Mouse (Mus musculus) liver, embryonic 14.5 days (tissue): ENCODE results near the gene Vmn1r195. TPM values are rescaled to one million over a fixed set of nuclear protein-coding genes. Genes with fewer than 3 reads are reported as not detected.
"Not testable (repeated sequence)": the region's sequence is repeated elsewhere in the genome, so short reads cannot be mapped to it uniquely, and the experiment has no call there.

Experiments used
- ATAC-seq: fragments of 200-750 bp; cut with Nextera tagmentation; 2 replicates; pipeline ENCODE4 v1.8.0; 2017; ENCODE audit warnings: moderate number of reproducible peaks, mild to moderate bottlenecking, moderate library complexity; ENCODE audit not compliant: insufficient read depth
- DNase-seq, 3 experiments: peaks; one replicate each; pipeline ENCODE4 v3.0.0-alpha.2; 2012 to 2013; ENCODE audit warnings: low read depth in 3 of 3, low spot score in 3 of 3
- H3K27ac ChIP-seq: fragments of 300-500 bp; sonication (generic); 2 replicates; pipeline ENCODE4 v1.5.1; 2014; ENCODE audit warnings: moderate library complexity, mild to moderate bottlenecking, control low read depth, inconsistent platforms
- H3K27me3 ChIP-seq: fragments of 300-500 bp; sonication (generic); 2 replicates; pipeline ENCODE4 v1.6.1; 2014; ENCODE audit warnings: mild to moderate bottlenecking, low read length, moderate library complexity; ENCODE audit not compliant: control insufficient read depth, insufficient read depth
- H3K36me3 ChIP-seq: fragments of 300-500 bp; sonication (generic); replicated peaks from 2 replicates; pipeline ENCODE4 v1.6.1; 2014; ENCODE audit warnings: low read depth; ENCODE audit not compliant: control insufficient read depth, insufficient read depth
- H3K4me1 ChIP-seq, 2 experiments: fragments of 200-500 bp in 1 of 2; fragments of 300-500 bp in 1 of 2; sonication (generic) in 1 of 2; replicated peaks; 2 replicates each; pipeline ENCODE4 v1.6.1; 2012 to 2014; ENCODE audit warnings: antibody characterized with exemption in 1 of 2, inconsistent platforms in 1 of 2, low read length in 1 of 2; ENCODE audit not compliant: control insufficient read depth in 2 of 2, insufficient read depth in 2 of 2
- H3K4me2 ChIP-seq: fragments of 300-500 bp; sonication (generic); 2 replicates; pipeline ENCODE4 v1.6.1; 2014; ENCODE audit warnings: low read depth, mild to moderate bottlenecking, control low read depth, moderate library complexity
- H3K4me3 ChIP-seq, 2 experiments: fragments of 200-500 bp in 1 of 2; fragments of 300-500 bp in 1 of 2; sonication (generic) in 1 of 2; 2 replicates each; pipeline ENCODE4 v1.5.1; 2012 to 2014; ENCODE audit warnings: low read depth in 2 of 2, low read length in 2 of 2, mild to moderate bottlenecking in 2 of 2, control low read depth in 1 of 2, inconsistent platforms in 1 of 2, moderate library complexity in 1 of 2; ENCODE audit not compliant: insufficient read depth in 1 of 2
- H3K9ac ChIP-seq: fragments of 300-500 bp; sonication (generic); replicated peaks from 2 replicates; pipeline ENCODE4 v1.6.1; 2014; ENCODE audit warnings: mild to moderate bottlenecking, control low read depth, moderate library complexity
- H3K9me3 ChIP-seq: fragments of 300-500 bp; sonication (generic); 2 replicates; pipeline ENCODE4 v1.6.1; 2016; ENCODE audit warnings: low read length, mixed read lengths; ENCODE audit not compliant: control insufficient read depth
- CTCF ChIP-seq: IDR thresholded peaks from 2 replicates; pipeline ENCODE4 v1.5.1; 2016; ENCODE audit warnings: antibody characterized with exemption, low read depth, control low read depth
- EP300 ChIP-seq: IDR thresholded peaks from 2 replicates; pipeline ENCODE4 v1.6.1; 2016; ENCODE audit warnings: antibody characterized with exemption, low read depth
- WGBS: fragments of 180-500 bp; shearing (Covaris S2); extraction: QIAGEN DNeasy Blood & Tissue Kit; methylation state at CpG from one replicate; pipeline ENCODE4 v1.1.7; 2014; ENCODE audit not compliant: insufficient replicate concordance; 5-methylcytosine and 5-hydroxymethylcytosine counted together
- polyA plus RNA-seq, 2 experiments: library from polyadenylated mRNA; depleted of rRNA in 1 of 2; stranded (reverse) in 1 of 2; unstranded in 1 of 2; fragments of >200 nt; fragmentation: Nextera tagmentation in 1 of 2; extraction: Ambion mirVana in 1 of 2; gene quantifications; 2 replicates each; pipeline versions ENCODE4 v1.2.1 to v1.2.3; 2012 to 2014

Vmn1r195 gene
- polyA plus RNA-seq (2012; rRNA removed) (not detected in 2 replicates), polyA plus RNA-seq (2014; fragmentation: Nextera tagmentation; extraction: Ambion mirVana) (not detected in 2 replicates)

DNA sequence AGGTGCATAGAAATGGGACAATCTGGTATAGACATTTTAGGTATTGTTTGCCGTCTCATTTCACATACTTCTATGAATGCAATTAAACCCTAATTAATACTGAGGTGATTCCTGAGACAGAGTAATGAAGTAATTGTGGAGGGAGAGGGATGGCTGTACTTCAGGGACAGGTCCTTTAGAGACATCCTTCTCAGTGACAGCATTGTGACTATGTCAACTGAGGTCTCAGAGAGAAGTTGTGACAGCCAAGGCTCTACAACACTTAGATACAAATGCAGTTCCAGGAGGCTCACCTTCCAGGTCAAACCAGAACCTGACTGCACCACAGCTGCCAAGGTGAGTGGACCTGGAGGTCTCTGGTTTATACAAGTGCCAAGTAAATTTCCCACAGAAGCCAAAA lies at the start of gene Vmn1r195:
Gene Vmn1r195 (plus strand): TSS at position 301 of the 400 bp plus-strand sequence.
- not testable (repeated sequence) for H3K36me3 ChIP-seq, H3K9ac ChIP-seq, H3K27ac ChIP-seq, H3K9me3 ChIP-seq, DNase-seq, H3K4me2 ChIP-seq, H3K27me3 ChIP-seq, H3K4me1 ChIP-seq, ATAC-seq, H3K4me3 ChIP-seq
- WGBS: 71% methylated on average over 1 of the region's 1 CpGs

DNA sequence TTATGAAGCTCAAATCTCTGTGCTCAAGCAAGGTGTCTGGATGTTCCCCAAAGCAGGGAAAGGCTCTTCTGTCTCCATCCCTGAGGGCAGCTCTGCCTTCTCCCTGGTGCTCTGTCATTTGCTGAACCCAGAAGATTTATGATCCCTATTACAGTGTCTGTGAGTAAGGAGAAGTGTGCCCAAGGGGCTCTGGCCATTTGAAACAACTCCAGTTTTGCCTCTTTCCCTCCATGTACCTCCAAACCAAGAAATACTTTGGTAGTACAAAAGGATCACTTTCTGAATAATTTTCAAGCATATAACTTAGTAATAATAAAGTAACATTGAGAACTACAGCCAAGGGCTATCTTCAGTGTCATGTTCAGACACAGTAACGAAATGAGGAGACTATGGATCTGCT lies 47.3 kb upstream of the Vmn1r195 start, which contains the start of gene Vmn1r193:
Gene Vmn1r193 (minus strand): TSS at position 101 of the 400 bp plus-strand sequence.
- H3K9ac ChIP-seq, H3K4me3 ChIP-seq: not testable (repeated sequence)
- 29% methylated on average over 1 of the region's 1 CpGs for WGBS

DNA sequence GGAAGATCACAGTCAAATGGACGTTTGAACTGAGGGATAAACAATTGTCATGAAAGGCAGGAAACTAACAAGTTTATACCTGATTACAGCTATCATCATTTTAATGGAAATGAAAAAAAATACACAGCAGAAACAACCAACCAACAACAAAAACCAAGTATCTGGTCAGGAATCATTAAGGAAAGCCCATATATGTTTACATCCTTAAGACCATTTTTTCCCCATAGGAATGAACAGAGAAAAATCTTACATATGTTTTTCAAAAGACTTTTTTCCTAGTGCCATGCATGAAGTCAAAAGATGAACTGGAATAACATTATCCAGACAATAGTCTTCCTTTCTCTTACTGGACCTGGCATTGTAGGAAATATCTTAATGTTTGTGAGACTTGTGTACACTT lies 26.4 kb upstream of the Vmn1r195 start, which contains the start of gene Vmn1r194:
Gene Vmn1r194 (plus strand): TSS at position 301 of the 400 bp plus-strand sequence.
- Histone ChIP-seq H3K27me3 (no peaks in the 10 kb centered on the region), H3K9me3 (no peaks in the 10 kb centered on the region), H3K36me3 (no peaks in the 10 kb centered on the region), H3K4me2 (no peak within 1 kb of the TSS), H3K4me1 (no peaks in the 10 kb centered on the region), H3K9ac (no peak within 1 kb of the TSS), H3K4me3 (no peak within 1 kb of the TSS), H3K27ac (no peak within 1 kb of the TSS)
- WGBS: 12% methylated on average over 1 of the region's 1 CpGs
- no peak for TF ChIP-seq EP300
- TF ChIP-seq CTCF: no peak
- DNase-seq: no peak
- no peak for ATAC-seq

More for the DNA sequence above, 47.3 kb upstream of the Vmn1r195 start, which contains the start of gene Vmn1r193:
- not testable (repeated sequence) for H3K36me3 ChIP-seq, H3K4me1 ChIP-seq, H3K27me3 ChIP-seq, ATAC-seq, H3K9me3 ChIP-seq, H3K27ac ChIP-seq, H3K4me2 ChIP-seq, DNase-seq

DNA sequence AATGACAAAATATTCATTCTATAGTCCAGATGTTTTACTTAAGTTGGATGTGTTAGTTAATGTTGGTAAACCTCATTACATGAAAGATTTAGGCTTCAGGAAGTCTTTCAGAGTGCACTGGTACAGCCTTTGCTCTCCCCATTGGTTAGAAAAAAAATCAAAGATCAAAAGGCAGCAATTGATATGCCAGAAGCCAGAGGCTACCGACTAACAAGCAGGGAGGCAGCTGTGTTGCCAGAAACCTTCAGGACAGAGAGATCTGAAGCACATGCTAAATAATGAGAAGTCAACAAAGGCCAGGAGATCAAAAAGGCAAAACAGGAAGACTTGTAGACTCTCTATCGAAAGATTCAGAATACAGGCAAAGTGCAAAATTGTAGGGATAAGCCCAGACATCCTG lies 1.4 kb downstream of the Vmn1r195 start:
- 27% methylated on average over 2 of the region's 2 CpGs for WGBS
- ATAC-seq: no peak
- Histone ChIP-seq H3K27ac (no peak overlapping the region), H3K9ac (no peak overlapping the region), H3K4me1 (no peaks in the 10 kb centered on the region), H3K4me3 (no peak overlapping the region), H3K36me3 (no peaks in the 10 kb centered on the region), H3K4me2 (no peak overlapping the region), H3K27me3 (no peaks in the 10 kb centered on the region), H3K9me3 (no peaks in the 10 kb centered on the region)
- no peak for TF ChIP-seq CTCF
- no peak for DNase-seq

DNA sequence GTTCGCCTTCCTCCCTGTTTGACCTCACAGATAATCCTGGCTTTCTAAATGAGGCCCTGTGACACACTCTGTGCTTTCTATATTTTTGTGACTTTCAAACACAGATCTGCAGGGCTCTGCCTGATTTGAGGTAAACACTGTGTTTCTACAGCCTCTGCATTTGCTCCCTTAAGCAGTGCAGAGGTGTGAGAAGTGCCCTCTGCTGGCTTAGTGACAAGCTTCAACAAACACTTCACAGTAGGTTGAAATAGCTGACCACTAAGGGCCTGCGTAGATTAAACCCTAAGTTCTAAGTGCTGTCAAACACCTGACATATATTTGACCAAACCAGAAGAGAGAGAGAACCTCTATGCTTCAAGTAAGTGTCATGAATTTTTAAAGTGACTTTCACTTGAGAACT lies 14.3 kb downstream of the Vmn1r195 start:
- Histone ChIP-seq H3K36me3 (no peaks in the 10 kb centered on the region), H3K27ac (no peak overlapping the region), H3K9me3 (no peaks in the 10 kb centered on the region), H3K4me3 (no peak overlapping the region), H3K27me3 (no peaks in the 10 kb centered on the region), H3K9ac (no peak overlapping the region), H3K4me1 (no peaks in the 10 kb centered on the region), H3K4me2 (no peak overlapping the region)
- WGBS: 35% methylated on average over 2 of the region's 2 CpGs
- TF ChIP-seq CTCF (no peak), EP300 (no peak)
- ATAC-seq: no peak
- no peak for DNase-seq
